Mouse (Mus musculus) urinary bladder, adult 18-20 months (tissue): ENCODE data around the gene 2610528J11Rik.
"Not testable (repeated sequence)": the region's sequence is repeated elsewhere in the genome, so short reads cannot be mapped to it uniquely, and the experiment has no call there.

Experiments used
- DNase-seq, 2 experiments: peaks; one replicate each; pipeline ENCODE4 v3.0.0; 2022; ENCODE audit warnings: low spot score in 2 of 2, mixed read lengths in 2 of 2

2610528J11Rik gene

GRCm38 (mm10) chr4:118526408-118527334 lies at the start of gene 2610528J11Rik:
Gene 2610528J11Rik (plus strand): TSS chr4:118526999.
- peak; percentile 64 to 68 for DNase-seq

GRCm38 (mm10) chr4:118489717-118490132 lies 37.1 kb upstream of the 2610528J11Rik start, which contains the start of gene Tie1:
Gene Tie1 (minus strand): TSS chr4:118490061.
- DNase-seq = no peak

- no peak for DNase-seq
These were observed 36.3 kb upstream of the 2610528J11Rik start for GRCm38 (mm10) chr4:118490461-118490860.

- no peak for DNase-seq
These were observed 26.6 kb upstream of the 2610528J11Rik start for GRCm38 (mm10) chr4:118500171-118500724.

GRCm38 (mm10) chr4:118500792-118501191 lies 26.0 kb upstream of the 2610528J11Rik start:
- no peak for DNase-seq

- DNase-seq = peak; percentile 5 to 18
These were observed 21.2 kb upstream of the 2610528J11Rik start for GRCm38 (mm10) chr4:118505551-118505950.

- DNase-seq = not testable (repeated sequence)
These were observed 19.6 kb upstream of the 2610528J11Rik start for GRCm38 (mm10) chr4:118507171-118507570.

GRCm38 (mm10) chr4:118509050-118509449 lies 17.7 kb upstream of the 2610528J11Rik start:
- DNase-seq = peak in 1 of 2 experiments; percentile 33

- no peak for DNase-seq
These were observed 9.9 kb upstream of the 2610528J11Rik start for GRCm38 (mm10) chr4:118516699-118517496.

GRCm38 (mm10) chr4:118517497-118518146 lies 9.2 kb upstream of the 2610528J11Rik start:
- DNase-seq = no peak

- no peak for DNase-seq
These were observed 8.6 kb upstream of the 2610528J11Rik start for GRCm38 (mm10) chr4:118518208-118518607.

- no peak for DNase-seq
These were observed 4.6 kb upstream of the 2610528J11Rik start for GRCm38 (mm10) chr4:118522248-118522647.

GRCm38 (mm10) chr4:118523976-118524375 lies 2.8 kb upstream of the 2610528J11Rik start:
- no peak for DNase-seq

- no peak for DNase-seq
These were observed 1.0 kb upstream of the 2610528J11Rik start for GRCm38 (mm10) chr4:118525779-118526178.

GRCm38 (mm10) chr4:118527335-118527681 lies 509 bp downstream of the 2610528J11Rik start:
- DNase-seq = no peak

- no peak for DNase-seq
These were observed 921 bp downstream of the 2610528J11Rik start for GRCm38 (mm10) chr4:118527720-118528119.

- DNase-seq = no peak
These were observed 5.9 kb downstream of the 2610528J11Rik start for GRCm38 (mm10) chr4:118532663-118533062.

- DNase-seq = no peak
These were observed 6.4 kb downstream of the 2610528J11Rik start for GRCm38 (mm10) chr4:118533156-118533555.

- no peak for DNase-seq
These were observed 6.8 kb downstream of the 2610528J11Rik start for GRCm38 (mm10) chr4:118533605-118534004.

GRCm38 (mm10) chr4:118535610-118536009 lies 8.8 kb downstream of the 2610528J11Rik start:
- DNase-seq = no peak

GRCm38 (mm10) chr4:118537801-118538200 lies 11.0 kb downstream of the 2610528J11Rik start:
- DNase-seq = no peak
